Mouse (Mus musculus): ENCODE data around the gene Coro2b.

Coro2b gene

GRCm38 (mm10) chr9:62536655-62537631 lies at the start of gene Coro2b:
Gene Coro2b (minus strand): TSS chr9:62537044.
- peak; percentile 87 for DNase-seq

DNA sequence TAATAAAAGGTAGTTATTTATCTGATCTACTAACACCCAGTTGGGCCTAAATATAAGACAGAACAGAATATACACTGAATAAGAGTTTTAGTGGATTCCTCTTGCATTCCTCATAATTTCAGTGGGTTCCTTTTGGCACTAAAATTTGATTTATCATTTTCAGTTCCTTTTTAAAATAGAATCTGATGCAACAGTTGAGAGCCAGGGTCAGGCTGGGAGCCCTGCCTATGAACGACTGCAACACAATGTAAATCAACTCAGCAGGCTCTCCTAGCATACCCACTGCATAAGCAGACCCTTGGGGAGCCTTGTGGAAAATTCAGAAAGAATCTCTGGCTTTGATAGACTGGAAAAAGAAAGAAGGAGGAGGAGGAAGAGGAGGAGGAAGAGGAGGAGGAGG lies 40.7 kb upstream of the Coro2b start:
- no peak for DNase-seq

DNA sequence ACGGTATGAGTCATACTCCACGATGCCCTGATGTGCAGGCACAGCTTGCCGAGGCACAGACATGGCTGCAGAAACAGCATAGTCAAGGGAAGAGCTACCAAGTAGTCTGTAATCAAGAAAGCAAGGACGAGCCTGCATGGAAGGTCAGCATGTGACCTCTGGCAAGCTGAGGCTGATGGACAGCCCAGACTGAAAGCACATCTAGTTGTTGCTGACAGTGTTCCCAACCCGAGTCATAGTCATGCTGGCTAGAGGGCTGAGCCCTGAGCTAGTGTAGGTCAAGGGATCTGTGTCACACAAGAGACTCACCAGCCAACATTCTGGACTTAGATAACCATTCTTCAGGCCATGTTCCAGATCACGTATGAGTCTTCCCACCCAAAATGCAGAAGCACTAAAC lies 32.3 kb upstream of the Coro2b start:
- DNase-seq, result no peak

DNA sequence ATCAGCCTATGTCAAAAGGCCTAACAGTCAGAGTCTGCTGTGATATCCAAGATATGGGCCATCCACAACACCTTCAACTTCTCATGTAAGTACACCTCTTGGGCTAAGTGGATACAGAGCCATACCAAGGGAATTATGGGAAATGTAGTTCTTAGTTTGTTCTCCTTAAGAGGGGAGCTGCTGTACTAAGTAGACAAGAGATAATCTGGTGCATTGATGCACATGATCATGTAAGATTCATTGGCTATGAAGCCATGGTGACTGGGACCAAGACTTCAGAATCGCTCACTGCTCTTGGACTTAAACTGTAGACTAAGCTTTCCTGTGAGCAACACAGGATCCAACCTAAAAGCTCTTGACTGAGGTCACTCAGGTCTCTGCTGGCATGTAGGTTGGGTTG lies 31.0 kb upstream of the Coro2b start:
- no peak for DNase-seq

DNA sequence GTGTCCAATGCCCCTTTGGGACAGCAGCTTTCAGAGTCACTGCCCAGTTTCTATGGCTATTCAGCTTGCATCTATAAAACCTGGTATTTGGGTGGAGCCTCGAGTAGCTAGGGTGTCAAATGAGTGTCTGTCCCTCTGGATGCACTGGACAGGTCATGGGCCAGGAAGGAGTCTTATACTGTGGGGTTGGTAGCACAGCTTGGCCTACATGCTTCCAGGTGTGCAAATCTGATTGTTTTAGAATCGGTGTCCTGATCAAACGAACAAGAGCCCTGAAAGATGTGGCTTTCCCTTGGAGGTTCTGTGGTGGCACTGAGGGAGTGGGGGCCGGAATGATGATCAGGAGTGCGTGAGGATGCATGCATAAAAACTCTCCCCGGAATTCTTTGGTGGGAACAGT lies 25.4 kb upstream of the Coro2b start:
- no peak for DNase-seq

- no peak for DNase-seq
These were observed 23.6 kb upstream of the Coro2b start for GRCm38 (mm10) chr9:62560432-62560831.

GRCm38 (mm10) chr9:62560006-62560405 lies 23.2 kb upstream of the Coro2b start:
- no peak for DNase-seq

DNA sequence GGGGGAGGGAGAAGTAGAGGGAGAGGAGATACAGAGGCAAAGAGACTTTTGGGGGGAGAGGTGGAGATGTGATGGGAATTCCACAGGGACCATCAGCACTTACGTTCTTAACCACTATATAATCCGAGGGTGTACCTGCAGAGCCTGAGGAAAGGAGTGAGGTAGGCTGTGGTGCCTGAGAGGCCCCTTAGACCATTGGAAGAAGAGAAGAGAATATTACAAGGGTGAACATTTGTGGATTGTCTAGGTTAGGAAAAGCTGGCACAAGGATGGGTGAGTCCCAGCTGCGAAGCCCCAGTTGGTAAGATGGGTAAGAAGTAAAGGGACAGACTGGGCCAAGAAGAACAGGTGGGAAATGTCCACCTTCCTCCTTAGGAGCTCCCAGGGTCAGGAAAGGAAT lies 22.6 kb upstream of the Coro2b start:
- DNase-seq, result no peak

DNA sequence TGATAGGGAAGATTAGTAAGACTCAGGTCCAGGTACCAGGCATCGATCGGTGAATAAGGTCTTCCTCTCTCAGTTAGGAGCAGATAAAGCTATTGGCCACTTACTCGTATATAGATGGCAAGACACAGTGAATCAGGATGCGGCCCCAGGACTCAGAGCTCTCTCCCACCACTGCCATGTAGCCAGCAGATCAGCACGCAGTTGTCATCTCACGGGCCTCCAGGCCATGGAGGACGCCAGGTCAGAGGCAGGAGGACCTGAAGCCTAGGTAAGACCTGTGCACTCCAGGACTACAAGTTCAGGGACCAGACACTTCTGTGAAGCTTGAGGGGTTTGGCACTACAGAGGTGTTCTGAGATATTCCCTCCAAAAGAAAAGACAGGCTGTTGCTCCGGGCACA lies 21.2 kb upstream of the Coro2b start:
- no peak for DNase-seq

- no peak for DNase-seq
These were observed 19.9 kb upstream of the Coro2b start for GRCm38 (mm10) chr9:62556748-62557147.

DNA sequence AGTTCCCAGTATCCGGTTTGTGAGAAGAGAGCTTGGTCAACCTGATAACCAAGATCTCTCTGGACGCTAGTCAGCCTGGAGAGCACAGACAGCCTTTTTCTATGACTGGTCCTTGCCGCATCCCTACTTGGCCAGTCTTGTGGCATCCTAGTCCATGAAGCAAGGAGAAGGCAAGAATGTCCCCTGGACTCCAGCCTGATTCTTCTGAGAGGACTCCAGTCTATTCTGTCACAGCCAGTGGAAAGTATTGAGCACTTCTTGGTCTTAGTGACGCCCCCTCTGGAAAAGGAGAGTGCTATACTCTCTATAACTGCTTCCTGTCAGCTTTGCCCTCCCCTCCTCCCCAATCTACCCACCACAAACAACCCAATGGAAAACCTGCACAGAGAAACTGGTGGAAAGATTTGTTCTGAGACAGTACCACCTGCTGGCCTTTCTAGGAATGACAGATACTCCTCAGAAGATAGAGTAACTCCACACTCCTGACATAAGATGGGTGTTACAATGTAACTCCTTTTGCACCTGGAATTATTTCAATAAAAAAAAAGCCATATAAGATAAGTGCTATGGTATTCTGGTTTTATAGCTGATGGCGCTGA lies 18.5 kb upstream of the Coro2b start:
- peak; percentile 74 for DNase-seq

GRCm38 (mm10) chr9:62554606-62555005 lies 17.8 kb upstream of the Coro2b start:
- DNase-seq, result peak; percentile 55

- peak; percentile 82 for DNase-seq
These were observed 16.6 kb upstream of the Coro2b start for GRCm38 (mm10) chr9:62553366-62553940.

DNA sequence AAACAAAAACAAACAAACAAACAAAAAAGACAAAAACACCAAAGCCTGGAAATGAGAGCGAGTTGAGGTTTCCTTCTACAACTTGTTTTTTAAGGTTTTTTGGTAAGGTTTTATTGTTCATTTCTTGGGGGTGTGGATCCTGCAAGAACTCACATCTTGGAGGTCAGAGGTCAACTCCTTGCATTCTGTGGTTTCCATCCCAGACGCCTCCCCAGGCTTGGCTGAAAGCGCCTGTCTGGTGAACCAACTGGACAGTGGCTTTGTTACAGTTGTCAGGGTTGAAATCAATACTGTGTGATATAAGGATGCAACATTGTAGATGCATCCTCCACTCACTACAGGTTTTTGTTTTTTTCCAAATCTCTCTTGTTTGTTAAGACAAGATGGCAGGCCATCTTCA lies 14.7 kb upstream of the Coro2b start:
- no peak for DNase-seq

GRCm38 (mm10) chr9:62550661-62551093 lies 13.8 kb upstream of the Coro2b start:
- DNase-seq, result peak; percentile 69

DNA sequence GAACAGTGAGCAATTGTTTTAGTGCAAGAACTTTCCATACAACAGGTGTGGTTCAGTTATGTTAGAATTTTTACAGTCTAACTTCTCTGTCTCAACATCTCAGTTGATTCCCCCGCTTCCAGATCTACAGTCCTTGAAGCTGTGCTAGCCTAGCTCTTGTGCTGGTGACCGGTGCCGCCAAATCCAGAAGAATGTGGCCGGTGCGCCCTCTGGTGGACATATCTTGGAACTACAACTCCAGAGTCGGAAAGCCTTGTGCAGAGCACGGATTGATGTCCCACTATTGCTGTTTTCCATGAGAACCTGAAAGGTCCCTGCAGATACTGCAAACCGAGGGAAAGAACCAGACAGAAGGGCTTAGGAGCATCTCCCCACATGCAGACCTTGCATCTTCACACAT lies 13.0 kb upstream of the Coro2b start:
- DNase-seq, result peak; percentile 86

DNA sequence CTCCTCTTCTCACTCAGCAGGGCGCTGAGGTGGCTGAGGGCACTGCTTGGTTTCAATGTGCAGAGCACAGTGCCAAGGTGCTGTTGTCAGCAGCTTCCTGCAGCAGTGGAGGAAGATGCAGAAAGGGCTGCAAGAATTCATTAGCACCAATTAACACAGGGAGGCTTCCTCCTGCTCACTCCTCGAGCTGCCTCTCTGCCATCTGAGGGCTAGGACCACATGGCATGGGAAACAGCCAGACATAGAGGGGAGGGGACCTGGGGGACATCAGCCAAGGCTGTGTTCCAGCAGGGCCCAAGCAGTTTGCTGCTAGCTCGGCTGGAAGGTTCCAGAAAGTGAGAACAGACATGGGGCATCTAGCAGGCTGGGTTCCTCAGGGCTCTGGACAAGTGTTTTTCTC lies 10.6 kb upstream of the Coro2b start:
- no peak for DNase-seq

GRCm38 (mm10) chr9:62544856-62545255 lies 8.0 kb upstream of the Coro2b start:
- no peak for DNase-seq

DNA sequence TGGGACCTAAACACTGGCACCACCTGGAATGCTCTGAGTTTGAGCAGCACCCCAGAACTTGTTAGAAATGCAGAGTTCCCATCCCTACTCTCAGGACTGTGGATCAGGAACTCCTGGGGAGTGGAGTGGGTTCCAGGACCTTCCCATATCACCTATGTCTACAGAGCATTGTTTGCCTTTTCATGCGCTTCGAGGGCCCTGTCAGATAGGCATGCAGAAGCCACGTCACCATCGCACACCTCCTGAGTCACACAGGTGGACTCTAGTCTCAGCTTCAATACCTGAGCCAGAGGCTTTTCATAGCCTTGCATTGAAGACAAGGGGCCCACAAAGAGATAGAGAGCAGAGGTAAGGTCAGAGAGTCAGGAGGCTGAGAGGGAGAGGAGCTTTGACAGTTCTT lies 7.0 kb upstream of the Coro2b start:
- DNase-seq, result no peak

DNA sequence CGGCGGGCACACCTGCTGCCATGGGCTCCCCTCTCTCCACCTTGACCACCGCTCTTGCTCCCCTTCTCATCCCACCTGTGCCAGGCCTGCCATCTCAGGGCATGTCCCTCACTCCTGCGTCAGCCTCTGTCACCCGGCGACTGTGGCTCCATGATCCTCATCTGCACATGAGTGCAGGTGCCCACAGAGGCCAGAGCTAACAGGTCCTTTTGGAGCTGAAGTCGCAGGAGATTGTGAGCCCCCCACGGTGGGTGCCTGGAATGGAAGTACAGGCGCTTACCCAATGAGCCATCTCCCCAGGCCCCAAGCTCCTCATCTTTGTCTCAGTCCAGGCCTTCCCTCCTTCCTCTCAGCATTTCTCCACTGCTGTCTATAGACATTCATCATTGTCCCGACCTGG lies 4.8 kb upstream of the Coro2b start:
- DNase-seq, result no peak

DNA sequence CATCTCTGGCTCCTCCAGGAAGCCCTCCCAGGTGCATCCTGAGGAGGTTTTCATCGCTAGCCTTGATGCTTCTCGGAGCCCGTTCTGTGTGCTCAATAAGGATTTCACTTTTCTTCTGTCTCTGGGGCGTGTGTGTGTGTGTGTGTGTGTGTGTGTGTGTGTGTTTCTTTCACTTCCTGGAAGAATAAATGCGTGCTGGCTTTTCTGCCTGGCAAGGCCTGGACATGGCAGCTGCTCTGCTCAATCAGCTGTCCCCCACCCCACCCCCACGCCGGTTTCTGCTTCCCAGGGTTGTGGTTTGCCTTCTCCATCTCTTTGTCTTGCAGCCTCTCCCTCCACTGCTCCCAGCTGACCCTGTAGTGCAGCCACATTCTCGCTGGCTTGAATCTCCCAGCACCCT lies 4.3 kb upstream of the Coro2b start:
- no peak for DNase-seq

DNA sequence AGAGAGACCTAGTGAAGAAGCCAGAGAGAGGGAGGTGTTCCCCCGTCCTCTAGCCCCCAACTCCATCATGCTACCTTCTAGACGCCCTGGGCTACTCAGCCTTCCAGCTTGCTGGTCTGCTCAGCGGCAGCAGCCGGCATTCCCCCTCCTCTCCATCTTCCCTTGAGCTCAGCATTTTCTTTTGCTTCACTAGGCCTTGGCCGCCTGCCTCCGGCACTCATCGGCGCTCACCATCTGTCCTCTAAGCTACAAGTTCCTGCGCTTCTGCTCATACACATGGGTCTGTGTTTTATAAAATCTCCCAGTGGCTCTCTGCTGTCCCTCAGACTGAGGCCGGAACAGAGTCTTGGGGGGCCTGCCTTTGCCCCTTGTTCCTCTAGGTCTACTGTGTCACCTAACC lies 3.9 kb upstream of the Coro2b start:
- no peak for DNase-seq

DNA sequence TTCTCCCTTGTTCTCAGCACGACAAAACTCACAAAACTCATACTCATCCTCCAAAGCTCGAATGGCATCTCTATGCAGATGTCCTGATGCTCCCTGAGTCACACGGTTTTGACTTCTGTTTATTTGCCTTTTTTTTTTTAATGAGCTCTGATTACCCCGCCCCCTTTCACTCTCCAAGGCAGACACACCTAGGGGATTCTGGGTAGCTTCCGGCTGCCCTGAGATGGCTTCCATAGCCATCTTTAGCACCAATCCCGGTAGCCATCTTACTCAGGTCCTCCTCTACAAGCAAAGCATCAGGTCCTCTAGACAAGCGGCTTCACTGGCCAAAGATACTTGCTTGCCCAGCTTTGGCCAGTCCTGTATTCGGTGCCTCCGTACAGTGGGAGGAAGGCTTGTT lies 3.3 kb upstream of the Coro2b start:
- no peak for DNase-seq

DNA sequence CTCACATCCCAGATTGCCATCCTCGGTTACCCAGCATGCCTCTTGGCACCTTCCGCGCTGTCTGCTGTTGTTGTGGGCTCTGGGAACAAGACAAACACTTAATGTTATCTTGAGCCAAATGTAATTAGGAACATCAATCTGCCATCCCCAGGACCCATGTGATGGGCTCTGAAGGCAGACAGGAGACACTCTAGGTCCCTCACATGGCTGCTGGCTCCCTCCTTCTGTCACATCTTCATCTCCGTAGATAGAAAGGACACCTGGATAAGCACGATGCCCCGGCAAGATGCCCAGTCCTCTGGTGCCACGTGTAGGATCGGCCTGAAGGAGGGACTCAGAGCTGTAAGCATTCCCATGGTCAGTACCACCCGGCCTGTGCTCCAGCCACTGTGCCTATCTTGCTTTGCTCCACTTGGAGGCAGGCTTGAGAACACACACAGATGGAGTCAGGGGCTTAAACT lies 2.4 kb upstream of the Coro2b start:
- no peak for DNase-seq

Measured in embryo, embryonic 11 days (tissue).